Mouse (Mus musculus) lung, embryonic 16.5 days (tissue): ENCODE measurements around the gene Tex30. TPM values are rescaled to one million over a fixed set of nuclear protein-coding genes. Genes with fewer than 3 reads are reported as not detected.

Source experiments
- ATAC-seq: fragments of 200-750 bp; cut with Nextera tagmentation; 2 replicates; pipeline ENCODE4 v1.8.0; 2017; ENCODE audit warnings: low read depth, mild to moderate bottlenecking, moderate library complexity
- H3K27ac ChIP-seq: fragments of 300-500 bp; sonication (generic); 2 replicates; pipeline ENCODE4 v1.5.1; 2014; ENCODE audit warnings: mild to moderate bottlenecking, control low read depth, low read length
- H3K27me3 ChIP-seq: fragments of 300-500 bp; sonication (generic); 2 replicates; pipeline ENCODE4 v1.6.1; 2014; ENCODE audit warnings: low read depth, low read length, mixed read lengths; ENCODE audit not compliant: control insufficient read depth, insufficient read depth
- H3K36me3 ChIP-seq: fragments of 300-500 bp; sonication (generic); 2 replicates; pipeline ENCODE4 v1.6.1; 2014; ENCODE audit warnings: low read length; ENCODE audit not compliant: control insufficient read depth, insufficient read depth
- H3K4me1 ChIP-seq: fragments of 300-500 bp; sonication (generic); replicated peaks from 2 replicates; pipeline ENCODE4 v1.6.1; 2014; ENCODE audit warnings: low read length, mixed read lengths; ENCODE audit not compliant: control insufficient read depth, insufficient read depth
- H3K4me2 ChIP-seq: fragments of 300-500 bp; sonication (generic); 2 replicates; pipeline ENCODE4 v1.6.1; 2014; ENCODE audit warnings: low read depth, low read length, control low read depth
- H3K4me3 ChIP-seq: fragments of 300-500 bp; sonication (generic); 2 replicates; pipeline ENCODE4 v1.5.1; 2014; ENCODE audit warnings: mild to moderate bottlenecking, low read length, control low read depth
- H3K9ac ChIP-seq: fragments of 300-500 bp; sonication (generic); 2 replicates; pipeline ENCODE4 v1.6.1; 2014; ENCODE audit warnings: low read length, control low read depth
- H3K9me3 ChIP-seq: fragments of 300-500 bp; sonication (generic); 2 replicates; pipeline ENCODE4 v1.6.1; 2016; ENCODE audit warnings: low read length; ENCODE audit not compliant: control insufficient read depth
- WGBS: fragments of 180-500 bp; shearing (Covaris S2); extraction: QIAGEN DNeasy Blood & Tissue Kit; methylation state at CpG from one replicate; pipeline ENCODE4 v1.1.7; 2014; 5-methylcytosine and 5-hydroxymethylcytosine counted together
- polyA plus RNA-seq: library from polyadenylated mRNA; unstranded; fragments of >200 nt; fragmentation: Nextera tagmentation; extraction: Ambion mirVana; gene quantifications from 2 replicates; pipeline ENCODE4 v1.2.1, GENCODE M21; 2015

The Tex30 gene
- polyA plus RNA-seq, result 85.8 and 87.3 TPM in 2 replicates

DNA sequence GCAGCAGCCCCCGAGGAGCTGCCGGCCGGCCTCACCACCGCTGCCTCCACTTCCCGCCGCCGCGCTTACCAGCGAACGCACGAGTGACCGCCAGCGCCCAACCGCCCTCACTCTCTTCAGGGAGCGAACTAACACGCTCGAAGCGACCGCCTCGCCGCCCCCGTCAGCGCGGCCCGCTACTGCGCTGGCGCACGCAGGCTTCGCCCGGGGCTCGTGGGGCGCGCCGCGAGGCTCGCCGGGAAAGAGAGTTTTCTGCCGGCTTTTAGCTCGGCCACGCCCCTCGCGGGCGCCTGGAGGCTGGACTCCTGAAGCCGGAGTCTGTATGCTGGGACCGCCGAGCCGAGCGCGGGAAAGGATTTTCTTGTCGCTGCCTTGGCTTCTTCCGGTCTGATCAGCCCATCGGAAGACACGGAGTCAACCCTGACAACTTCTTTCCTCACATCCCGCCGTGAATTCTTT lies at the start of gene Tex30:
Gene Tex30, minus strand, starts transcription at position 183 of the 459 bp plus-strand sequence.
- Histone ChIP-seq H3K36me3 (peaks cover 2% of the 10 kb centered on the region; the same call in 1 of the 2 replicates), H3K4me2 (peak within 1 kb of the TSS; percentile 71), H3K4me1 (peaks cover 4% of the 10 kb centered on the region), H3K4me3 (peak within 1 kb of the TSS; percentile 95), H3K27me3 (no peaks in the 10 kb centered on the region), H3K9ac (peak within 1 kb of the TSS; percentile 90), H3K27ac (peak within 1 kb of the TSS; percentile 96), H3K9me3 (no peaks in the 10 kb centered on the region)
- peak; percentile 98 for ATAC-seq
- under 1% methylated on average over 55 of the region's 55 CpGs for WGBS

DNA sequence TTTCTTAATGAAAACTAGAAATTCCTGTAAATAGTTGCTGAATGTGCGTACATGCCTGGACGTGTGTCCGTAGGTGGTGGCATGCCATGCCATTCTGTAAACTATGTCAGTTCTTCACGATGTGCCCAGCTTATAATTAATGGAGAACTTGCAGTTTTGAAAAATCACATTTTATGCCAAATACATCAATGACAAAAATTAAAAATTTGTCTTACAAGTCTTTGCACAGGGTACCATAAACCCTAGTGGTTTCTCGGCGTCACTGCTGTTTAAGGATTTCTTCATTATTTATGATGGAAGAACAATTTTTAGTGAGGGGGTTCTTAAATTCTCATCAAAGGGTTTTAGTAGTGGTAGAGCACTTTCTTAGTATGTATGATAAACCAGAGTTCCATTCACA lies 46.5 kb upstream of the Tex30 start:
- peaks cover 2% of the 10 kb centered on the region; the same call in 1 of the 2 replicates for H3K36me3 ChIP-seq
- H3K9ac ChIP-seq, result peak overlapping the region; percentile 80
- H3K27me3 ChIP-seq, result no peaks in the 10 kb centered on the region
- peaks cover 3% of the 10 kb centered on the region; the same call in 1 of the 2 replicates for H3K4me1 ChIP-seq
- WGBS, result 17% methylated on average over 6 of the region's 6 CpGs
- peak overlapping the region; percentile 66 for H3K4me3 ChIP-seq
- ATAC-seq, result no peak
- no peaks in the 10 kb centered on the region for H3K9me3 ChIP-seq
- peak overlapping the region; percentile 67 for H3K4me2 ChIP-seq
- peak overlapping the region; percentile 17; the same call in 1 of the 2 replicates for H3K27ac ChIP-seq

DNA sequence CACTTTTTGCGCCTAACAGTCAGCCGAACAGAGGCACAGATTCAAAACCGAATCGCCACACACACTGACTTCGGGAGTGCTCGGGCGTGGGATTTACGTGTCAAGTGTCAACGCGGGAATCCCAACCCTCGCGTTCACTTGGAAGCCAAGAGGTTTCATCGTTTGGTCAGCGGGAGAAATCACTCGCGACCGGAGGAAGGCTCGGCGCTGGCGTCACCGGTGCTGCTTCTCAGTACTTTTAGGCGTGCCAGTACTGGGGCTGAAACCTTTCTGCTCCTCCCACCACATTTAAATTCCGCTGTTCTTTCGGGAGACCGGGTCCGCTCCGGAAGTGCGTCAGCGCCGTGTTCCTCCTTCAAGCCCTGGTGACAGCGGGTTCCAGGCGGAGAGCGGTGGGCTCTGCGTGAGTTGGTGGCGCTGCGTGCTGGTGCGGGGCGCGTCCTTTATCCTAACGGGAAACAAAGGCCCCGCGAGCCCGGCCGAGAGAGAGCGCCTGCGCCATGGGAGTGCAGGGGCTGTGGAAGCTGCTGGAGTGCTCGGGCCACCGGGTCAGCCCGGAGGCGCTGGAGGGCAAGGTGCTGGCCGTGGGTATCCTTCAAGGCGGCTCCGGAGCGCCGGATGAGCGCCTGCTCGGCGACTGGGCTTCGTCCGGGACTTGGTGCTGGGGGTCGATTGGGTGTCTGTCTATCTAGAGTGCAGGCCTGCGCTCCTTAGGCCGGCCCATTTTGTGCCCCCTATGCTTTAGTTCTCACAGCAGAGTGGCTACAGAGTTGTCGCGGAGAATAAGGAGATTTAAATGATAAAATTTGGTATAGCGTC lies 45.5 kb upstream of the Tex30 start, which contains the start of gene Ercc5:
Gene Ercc5, plus strand, starts transcription at position 182 of the 819 bp plus-strand sequence.
- Histone ChIP-seq H3K4me1 (peaks cover 3% of the 10 kb centered on the region; the same call in 1 of the 2 replicates), H3K36me3 (peaks cover 8% of the 10 kb centered on the region), H3K27ac (peak within 1 kb of the TSS; percentile 87), H3K27me3 (no peaks in the 10 kb centered on the region), H3K4me2 (peak within 1 kb of the TSS; percentile 67), H3K4me3 (peak within 1 kb of the TSS; percentile 66), H3K9ac (peak within 1 kb of the TSS; percentile 80), H3K9me3 (no peaks in the 10 kb centered on the region)
- ATAC-seq, result peak; percentile 98
- 0% methylated on average over 66 of the region's 66 CpGs for WGBS

DNA sequence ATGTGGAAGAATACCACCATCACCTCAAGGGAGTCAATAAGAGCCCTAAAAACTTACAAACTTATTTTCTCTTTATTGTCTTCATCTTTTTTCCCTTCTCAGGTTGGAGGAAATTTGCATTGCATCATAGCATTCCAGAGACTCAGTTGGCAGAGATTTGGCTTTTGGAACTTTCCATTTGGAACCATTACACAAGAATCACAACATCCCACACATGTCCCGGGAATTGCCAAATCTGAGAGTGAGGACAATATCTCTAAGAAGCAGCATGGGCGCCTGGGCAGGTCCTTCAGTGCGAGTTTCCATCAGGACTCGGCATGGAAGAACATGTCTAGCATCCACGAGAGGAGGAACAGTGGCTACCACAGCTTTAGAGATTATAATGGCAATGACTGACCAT lies 40.5 kb upstream of the Tex30 start:
- H3K9me3 ChIP-seq, result no peaks in the 10 kb centered on the region
- ATAC-seq, result no peak
- H3K4me1 ChIP-seq, result peaks cover 3% of the 10 kb centered on the region; the same call in 1 of the 2 replicates
- no peak overlapping the region for H3K27ac ChIP-seq
- no peak overlapping the region for H3K4me2 ChIP-seq
- H3K4me3 ChIP-seq, result no peak overlapping the region
- 91% methylated on average over 5 of the region's 5 CpGs for WGBS
- H3K36me3 ChIP-seq, result peaks cover 14% of the 10 kb centered on the region
- no peak overlapping the region for H3K9ac ChIP-seq
- no peaks in the 10 kb centered on the region for H3K27me3 ChIP-seq

DNA sequence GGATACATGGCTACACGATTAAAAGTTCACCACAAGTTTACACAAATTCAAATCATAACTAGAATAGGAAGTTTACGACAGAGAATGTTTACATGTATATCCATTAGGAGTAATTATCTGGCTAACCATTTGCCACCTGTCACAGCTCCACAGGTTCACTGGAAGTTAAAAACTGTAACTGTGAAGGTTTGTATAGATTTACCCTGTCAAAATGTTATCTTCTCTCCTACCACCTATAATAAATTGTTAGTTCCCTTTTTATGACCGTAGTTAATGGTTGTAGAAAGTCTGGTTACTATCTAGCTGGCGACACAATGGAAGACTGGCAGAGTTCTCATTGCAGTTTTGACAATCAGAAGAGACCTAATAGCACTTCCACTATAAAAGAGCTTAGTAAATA lies 38.0 kb upstream of the Tex30 start:
- Histone ChIP-seq H3K9me3 (no peaks in the 10 kb centered on the region), H3K4me3 (no peak overlapping the region), H3K36me3 (peaks cover 14% of the 10 kb centered on the region)

DNA sequence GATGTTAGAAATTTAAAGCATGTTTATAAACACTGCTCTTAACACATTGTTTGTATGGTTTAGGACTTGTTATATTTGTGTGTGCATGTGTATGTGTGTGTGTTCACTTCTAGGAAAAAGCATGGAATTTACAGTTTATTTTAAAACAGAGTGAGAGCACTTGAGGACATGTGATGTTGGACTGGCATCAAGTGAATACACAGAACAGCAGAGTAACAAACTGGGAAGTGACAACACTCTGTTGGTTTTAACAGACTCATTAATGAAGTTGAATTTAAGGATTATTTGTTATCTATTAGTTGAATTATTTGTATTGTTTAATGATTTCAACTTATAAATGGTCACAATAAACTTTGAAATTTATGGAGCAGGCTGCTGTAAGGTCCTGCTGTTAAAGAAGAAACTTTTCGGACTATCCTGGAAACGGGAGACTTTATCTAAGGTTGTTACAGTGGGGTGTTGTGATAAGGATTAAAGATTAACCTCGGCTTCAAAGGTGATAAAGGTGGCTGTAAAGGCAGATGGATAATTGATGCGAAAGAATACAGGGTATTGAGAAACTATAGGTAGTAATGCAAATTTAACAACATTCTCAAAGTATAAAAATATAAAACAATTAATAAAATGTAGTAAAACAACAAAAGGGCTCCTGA lies 27.8 kb upstream of the Tex30 start:
- Histone ChIP-seq H3K4me3 (no peak overlapping the region), H3K4me1 (no peaks in the 10 kb centered on the region), H3K9me3 (no peaks in the 10 kb centered on the region), H3K36me3 (peaks cover 5% of the 10 kb centered on the region), H3K27ac (no peak overlapping the region), H3K9ac (no peak overlapping the region), H3K4me2 (no peak overlapping the region), H3K27me3 (no peaks in the 10 kb centered on the region)
- WGBS, result 55% methylated on average over 4 of the region's 4 CpGs
- no peak for ATAC-seq

More for the DNA sequence above, 38.0 kb upstream of the Tex30 start:
- H3K4me2 ChIP-seq, result no peak overlapping the region
- ATAC-seq, result no peak
- no peak overlapping the region for H3K27ac ChIP-seq
- H3K9ac ChIP-seq, result no peak overlapping the region
- 51% methylated on average over 4 of the region's 4 CpGs for WGBS
- H3K27me3 ChIP-seq, result no peaks in the 10 kb centered on the region
- no peaks in the 10 kb centered on the region for H3K4me1 ChIP-seq

DNA sequence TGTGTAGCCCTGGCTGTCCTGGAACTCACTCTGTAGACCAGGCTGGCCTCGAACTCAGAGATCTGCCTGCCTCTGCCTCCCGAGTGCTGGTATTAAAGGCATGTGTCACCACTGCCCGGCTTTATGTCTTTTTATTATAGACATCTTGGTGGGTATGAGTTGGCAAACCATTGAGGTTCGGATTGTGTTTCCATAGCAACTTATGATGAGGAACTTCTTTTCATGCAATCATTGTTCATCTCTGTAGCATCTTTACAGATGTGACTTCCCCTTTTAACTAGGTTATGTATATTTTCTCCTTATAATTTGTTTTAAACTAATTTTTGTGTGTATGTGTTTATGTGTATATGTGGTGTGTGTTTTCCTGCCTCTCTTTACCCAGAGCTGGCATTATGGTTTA lies 23.3 kb upstream of the Tex30 start:
- H3K27me3 ChIP-seq, result no peaks in the 10 kb centered on the region
- H3K36me3 ChIP-seq, result peaks cover 5% of the 10 kb centered on the region
- ATAC-seq, result no peak
- WGBS, result 87% methylated on average over 4 of the region's 4 CpGs
- H3K27ac ChIP-seq, result no peak overlapping the region
- H3K4me2 ChIP-seq, result no peak overlapping the region
- H3K4me1 ChIP-seq, result peaks cover 2% of the 10 kb centered on the region; the same call in 1 of the 2 replicates
- H3K9ac ChIP-seq, result no peak overlapping the region
- H3K4me3 ChIP-seq, result no peak overlapping the region
- H3K9me3 ChIP-seq, result no peaks in the 10 kb centered on the region

DNA sequence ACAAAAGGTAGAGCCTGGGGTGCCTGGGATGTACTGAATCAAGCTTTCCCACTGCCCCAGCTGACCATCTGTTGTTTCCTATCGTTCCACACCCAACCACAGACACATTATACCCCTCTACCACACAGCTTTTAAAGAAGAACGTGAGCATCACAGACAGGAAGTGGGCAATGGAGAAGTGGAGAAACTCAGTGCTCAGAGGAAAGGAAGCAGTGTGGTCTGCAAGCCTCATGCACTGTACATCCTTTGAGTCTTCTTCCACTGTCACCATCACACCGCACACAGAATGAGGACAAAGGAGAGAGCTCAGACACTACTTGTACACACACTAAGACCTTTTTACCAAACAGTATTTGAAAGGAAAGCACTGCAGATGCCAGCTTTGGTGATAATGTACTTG lies 20.0 kb upstream of the Tex30 start:
- Histone ChIP-seq H3K27me3 (no peaks in the 10 kb centered on the region), H3K36me3 (0 out of 2 replicates have a peak, but pooled peaks cover 2% of the 10 kb centered on the region), H3K27ac (no peak overlapping the region), H3K9ac (no peak overlapping the region), H3K4me1 (peaks cover 8% of the 10 kb centered on the region; the same call in 1 of the 2 replicates), H3K9me3 (no peaks in the 10 kb centered on the region), H3K4me2 (no peak overlapping the region), H3K4me3 (no peak overlapping the region)
- ATAC-seq, result no peak
- 78% methylated on average over 3 of the region's 3 CpGs for WGBS

DNA sequence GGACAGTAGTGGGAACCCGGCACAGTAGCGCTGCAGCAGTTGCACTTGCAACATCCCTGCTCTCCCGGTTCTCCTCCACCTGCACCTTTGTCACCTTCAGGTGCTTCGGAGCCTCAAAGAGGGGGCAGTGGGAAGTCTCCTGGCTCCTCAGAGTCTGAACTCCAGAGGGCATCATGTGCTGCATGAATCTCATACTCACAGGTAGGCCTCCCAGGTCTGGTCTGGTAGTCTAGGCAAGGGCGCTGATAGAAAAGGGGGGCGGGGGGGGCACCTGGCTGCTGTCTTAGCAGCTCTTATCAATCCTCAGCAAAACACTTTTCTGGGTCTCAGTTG lies 17.8 kb upstream of the Tex30 start:
- Histone ChIP-seq H3K9ac (peak overlapping the region; percentile 86), H3K4me2 (peak overlapping the region; percentile 70), H3K36me3 (peaks cover 2% of the 10 kb centered on the region; the same call in 1 of the 2 replicates), H3K9me3 (no peaks in the 10 kb centered on the region), H3K4me1 (peaks cover 8% of the 10 kb centered on the region; the same call in 1 of the 2 replicates), H3K27me3 (no peaks in the 10 kb centered on the region), H3K4me3 (peak overlapping the region; percentile 86), H3K27ac (peak overlapping the region; percentile 99)
- WGBS, result under 1% methylated on average over 6 of the region's 6 CpGs
- peak; percentile 6 for ATAC-seq
